23 mouse cellular contexts compared by ENCODE assay signal in the genomic region with DNA sequence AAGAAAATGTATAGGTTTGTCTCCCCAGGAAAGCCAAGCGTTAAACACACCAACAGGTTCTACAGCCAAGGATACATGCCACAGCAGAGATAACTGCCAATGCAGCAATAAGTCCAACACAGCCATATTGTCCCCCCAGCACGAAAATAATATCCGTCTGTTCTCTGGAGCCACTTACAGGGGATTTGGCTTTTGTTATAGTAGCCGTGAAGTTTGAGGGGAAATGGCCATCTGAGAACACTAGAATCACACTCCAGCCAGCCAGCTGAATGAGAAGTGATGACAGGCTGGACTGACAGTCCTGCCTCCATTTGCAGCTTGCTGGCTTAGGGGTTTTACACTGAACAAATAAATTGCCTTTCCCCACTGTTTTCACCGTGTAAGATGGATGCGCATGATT. TPM values are rescaled to one million over a fixed set of nuclear protein-coding genes. Genes with fewer than 3 reads are reported as not detected.
A peak's percentile ranks its signal among the peaks of the same experiment; 100 is the strongest.
DNase-seq lines count a peak whose midpoint lies in the region; ATAC-seq and TF ChIP-seq lines count a peak whose summit lies in the region.
"Had no signal": no experiment of that assay in that cellular context is flagged by ENCODE, and none has a peak within 500 bp of the region (broad histone marks: within the 10 kb centered on the region; RNA-seq: fewer than 3 reads in every experiment).

No protein-coding gene starts in this region.

- H3K36me3 ChIP-seq in forebrain, embryonic 16.5 days (ENCODE audit: control insufficient read depth, insufficient read depth): no peaks in the 10 kb centered on the region
- no peaks in the 10 kb centered on the region for H3K36me3 ChIP-seq in forebrain, embryonic 11.5 days (ENCODE audit: control insufficient read depth, insufficient read depth, low read length)
- no peaks in the 10 kb centered on the region for H3K36me3 ChIP-seq in heart, embryonic 16.5 days (ENCODE audit: control insufficient read depth, insufficient read depth)
- H3K36me3 ChIP-seq in heart, embryonic 11.5 days (ENCODE audit: control insufficient read depth, insufficient read depth, low read length): no peaks in the 10 kb centered on the region
- H3K36me3 ChIP-seq: neural tube, embryonic 15.5 days had no signal

- no peak overlapping the region for H3K4me3 ChIP-seq in forebrain, embryonic 16.5 days (replicated peaks; ENCODE audit: low read length)
- H3K4me3 ChIP-seq in forebrain, embryonic 11.5 days (ENCODE audit: low read depth, low read length): no peak overlapping the region
- H3K4me3 ChIP-seq in heart, embryonic 16.5 days (ENCODE audit: low read length): no peak overlapping the region
- H3K4me3 ChIP-seq in heart, embryonic 11.5 days (ENCODE audit: low read depth, low read length): no peak overlapping the region
- H3K4me3 ChIP-seq: heart, adult 2 months; neural tube, embryonic 15.5 days had no signal

- peak; percentile 55 for ATAC-seq in forebrain, embryonic 16.5 days
- ATAC-seq in forebrain, embryonic 11.5 days (replicated peaks; ENCODE audit: low FRiP score): no peak
- no peak for ATAC-seq in heart, embryonic 16.5 days (replicated peaks; ENCODE audit: extremely low read depth, insufficient read depth, low FRiP score)
- ATAC-seq in heart, embryonic 11.5 days (replicated peaks; ENCODE audit: insufficient number of reproducible peaks, low FRiP score, low TSS enrichment): no peak
- ATAC-seq: liver, postnatal 0 days; midbrain, embryonic 16.5 days had no signal

- no peak for TF ChIP-seq CTCF in brain, embryonic 14.5 days (IDR thresholded peaks at IDR 0.05; ENCODE audit: borderline replicate concordance, extremely low read depth, insufficient read depth, insufficient read length)

- peaks cover 11% of the 10 kb centered on the region for H3K4me1 ChIP-seq in forebrain, embryonic 16.5 days (replicated peaks; ENCODE audit: control insufficient read depth, insufficient read depth, low read length)
- no peaks in the 10 kb centered on the region for H3K4me1 ChIP-seq in forebrain, embryonic 11.5 days (replicated peaks; ENCODE audit: control insufficient read depth, insufficient read depth, low read length)
- peaks cover 7% of the 10 kb centered on the region; the same call in 1 of the 2 replicates for H3K4me1 ChIP-seq in heart, embryonic 16.5 days (ENCODE audit: control insufficient read depth, insufficient read depth, low read length)
- H3K4me1 ChIP-seq in heart, embryonic 11.5 days (ENCODE audit: control insufficient read depth, insufficient read depth, low read length): peaks cover 11% of the 10 kb centered on the region; the same call in 1 of the 2 replicates
- H3K4me1 ChIP-seq: neural tube, embryonic 15.5 days had no signal

- DNase-seq in cerebellum, adult 11 months: peak; percentile 6
- DNase-seq in cerebellum, adult 11-12 months: no peak
- DNase-seq in forebrain, embryonic 11.5 days (ENCODE audit: low spot score): no peak
- peak; percentile 54 for DNase-seq in brain, embryonic 14.5 days (ENCODE audit: low read depth)
- no peak for DNase-seq in left cerebral cortex, adult 18-20 months (ENCODE audit: low spot score in 2 of 2)
- DNase-seq: adrenal gland, adult 8-10 months; gastrocnemius, postnatal 10 days; heart, adult 2 months; heart, postnatal 4 days; kidney, adult 18-20 months; layer of hippocampus, postnatal 36 days; liver, postnatal 0 days; lung, postnatal 4 days; thymus, postnatal 14 days had no signal

- no peaks in the 10 kb centered on the region for H3K27me3 ChIP-seq in forebrain, embryonic 16.5 days (replicated peaks; ENCODE audit: control insufficient read depth, insufficient read depth, low read length)
- H3K27me3 ChIP-seq in forebrain, embryonic 11.5 days (ENCODE audit: control insufficient read depth, insufficient read depth, low read length): no peaks in the 10 kb centered on the region
- H3K27me3 ChIP-seq in heart, embryonic 16.5 days (ENCODE audit: control insufficient read depth, insufficient read depth, low read length): peaks cover 2% of the 10 kb centered on the region; the same call in 1 of the 2 replicates
- no peaks in the 10 kb centered on the region for H3K27me3 ChIP-seq in heart, embryonic 11.5 days (ENCODE audit: control insufficient read depth, insufficient read depth, low read length)
- H3K27me3 ChIP-seq: neural tube, embryonic 15.5 days had no signal

- peak overlapping the region; percentile 76; the same call in 1 of the 2 replicates for H3K27ac ChIP-seq in forebrain, embryonic 16.5 days (ENCODE audit: low read length)
- no peak overlapping the region for H3K27ac ChIP-seq in forebrain, embryonic 11.5 days (ENCODE audit: low read depth, low read length)
- H3K27ac ChIP-seq in heart, embryonic 16.5 days (ENCODE audit: low read length): no peak overlapping the region
- no peak overlapping the region for H3K27ac ChIP-seq in heart, embryonic 11.5 days (ENCODE audit: low read depth, low read length)
- H3K27ac ChIP-seq: heart, adult 2 months; kidney, postnatal 0 days; neural tube, embryonic 15.5 days had no signal

- no peaks in the 10 kb centered on the region for H3K9me3 ChIP-seq in forebrain, embryonic 16.5 days (ENCODE audit: control insufficient read depth, low read length)
- H3K9me3 ChIP-seq in forebrain, embryonic 11.5 days (ENCODE audit: control insufficient read depth, low read length): no peaks in the 10 kb centered on the region
- no peaks in the 10 kb centered on the region for H3K9me3 ChIP-seq in heart, embryonic 16.5 days (replicated peaks; ENCODE audit: control insufficient read depth, low read length)
- H3K9me3 ChIP-seq in heart, embryonic 11.5 days (replicated peaks; ENCODE audit: control insufficient read depth, low read length): no peaks in the 10 kb centered on the region
- H3K9me3 ChIP-seq: neural tube, embryonic 15.5 days had no signal

- no peak for TF ChIP-seq POLR2A in brain, embryonic 14.5 days (IDR thresholded peaks at IDR 0.05; ENCODE audit: borderline replicate concordance, extremely low read depth, insufficient read depth, insufficient read length, poor library complexity, severe bottlenecking)

- no peak overlapping the region for H3K4me2 ChIP-seq in forebrain, embryonic 16.5 days (ENCODE audit: low read length)
- H3K4me2 ChIP-seq in forebrain, embryonic 11.5 days (ENCODE audit: low read depth, low read length, severe bottlenecking): no peak overlapping the region
- H3K4me2 ChIP-seq in heart, embryonic 16.5 days (ENCODE audit: low read depth, low read length): peak overlapping the region; percentile 18; the same call in 1 of the 2 replicates
- H3K4me2 ChIP-seq in heart, embryonic 11.5 days: no peak overlapping the region
- H3K4me2 ChIP-seq: neural tube, embryonic 15.5 days had no signal

- 46% methylated on average over 6 of the region's 6 CpGs for WGBS in forebrain, embryonic 16.5 days
- WGBS in forebrain, embryonic 11.5 days: 73% methylated on average over 6 of the region's 6 CpGs
- WGBS in heart, embryonic 16.5 days: 35% methylated on average over 6 of the region's 6 CpGs
- 43% methylated on average over 6 of the region's 6 CpGs for WGBS in heart, embryonic 11.5 days (ENCODE audit: insufficient replicate concordance)

- H3K9ac ChIP-seq in forebrain, embryonic 16.5 days (replicated peaks; ENCODE audit: low read depth, low read length): no peak overlapping the region
- no peak overlapping the region for H3K9ac ChIP-seq in forebrain, embryonic 11.5 days (ENCODE audit: low read length)
- H3K9ac ChIP-seq in heart, embryonic 16.5 days (ENCODE audit: low read length): no peak overlapping the region
- no peak overlapping the region for H3K9ac ChIP-seq in heart, embryonic 11.5 days (ENCODE audit: low read depth, low read length)
- H3K9ac ChIP-seq: liver, postnatal 0 days; neural tube, embryonic 15.5 days had no signal

RNA-seq across cellular contexts. Expression of a gene that starts 10.9 kb away (rescaled TPM):
- polyA plus RNA-seq in forebrain, embryonic 16.5 days (2015; fragmentation: Nextera tagmentation; extraction: Ambion mirVana): 2.1 TPM in 2 replicates
- 0.07 TPM in 1 of 2 replicates, not detected in the other for polyA plus RNA-seq in forebrain, embryonic 11.5 days (2014; fragmentation: Nextera tagmentation; extraction: Ambion mirVana)
- 0.22 and 0.30 TPM in 2 replicates for polyA plus RNA-seq in heart, embryonic 16.5 days (2015; fragmentation: Nextera tagmentation; extraction: Ambion mirVana)
- polyA plus RNA-seq in heart, embryonic 11.5 days (2014; fragmentation: Nextera tagmentation; extraction: Ambion mirVana): 1.4 TPM in 2 replicates
- 0.22 and 0.40 TPM in 2 replicates for polyA plus RNA-seq in brain, embryonic 14.5 days (2012; rRNA removed)
- 1 to 10 TPM; 3.6 to 4.6 TPM for total RNA-seq in left cerebral cortex, adult 18-20 months (2021)
- total RNA-seq: adrenal gland, adult 8-10 months; heart, adult 2 months; heart, postnatal 4 days; liver, adult 2 months had no signal
- polyA plus RNA-seq: heart, adult 2 months; liver, adult 2 months; liver, postnatal 0 days had no signal

RNA-seq across cellular contexts. Expression of a gene that starts 57.1 kb away (rescaled TPM):
- 0.05 TPM in 1 of 2 replicates, not detected in the other for polyA plus RNA-seq in forebrain, embryonic 16.5 days (2015; fragmentation: Nextera tagmentation; extraction: Ambion mirVana)
- polyA plus RNA-seq in forebrain, embryonic 11.5 days (2014; fragmentation: Nextera tagmentation; extraction: Ambion mirVana): 0.05 TPM in 1 of 2 replicates, not detected in the other
- 0.05 TPM in 1 of 2 replicates, not detected in the other for polyA plus RNA-seq in heart, embryonic 16.5 days (2015; fragmentation: Nextera tagmentation; extraction: Ambion mirVana)
- not detected in 2 replicates for polyA plus RNA-seq in heart, embryonic 11.5 days (2014; fragmentation: Nextera tagmentation; extraction: Ambion mirVana)
- polyA plus RNA-seq in brain, embryonic 14.5 days (2012; rRNA removed): 0.01 and 0.04 TPM in 2 replicates
- total RNA-seq in left cerebral cortex, adult 18-20 months (2021): not detected
- total RNA-seq: heart, adult 2 months; layer of hippocampus, postnatal 36 days; left cerebral cortex, postnatal 25 days had no signal
- polyA plus RNA-seq: cortical plate, adult 2 months; heart, adult 2 months; liver, adult 2 months had no signal

Comparison
In these comparisons a context has a peak if more than half of its experiments do, and no peak if none do; other contexts are left out.
1. DNase-seq: peak in cerebellum, adult 11 months (single experiment) and brain, embryonic 14.5 days (single experiment); none in cerebellum, adult 11-12 months (single experiment), forebrain, embryonic 11.5 days (single experiment) and left cerebral cortex, adult 18-20 months (0 of 2).